Mouse (Mus musculus) lung, adult 2 months (tissue): ENCODE data around the gene Ifi204.

ENCODE experiments used
- CTCF ChIP-seq: fragments of 200-500 bp; IDR thresholded peaks from 2 replicates; pipeline ENCODE4 v1.5.1; 2011; ENCODE audit warnings: mild to moderate bottlenecking, low read length, control low read depth; ENCODE audit not compliant: insufficient read depth
- POLR2A ChIP-seq: fragments of 200-500 bp; IDR thresholded peaks from 2 replicates; pipeline ENCODE4 v1.6.1; 2011; ENCODE audit warnings: low read depth, mild to moderate bottlenecking, control low read depth, low read length, borderline replicate concordance; ENCODE audit errors: extremely low read depth

GRCm38 (mm10) chr1:173741656-173742055 lies 25.1 kb downstream of the Ifi204 start, which contains the start of gene Ifi207:
- TF ChIP-seq CTCF (no peak), POLR2A (no peak)
